Mouse (Mus musculus) frontal cortex, postnatal 14 days (tissue): ENCODE results near the gene Scaf1.

Experiments used
- DNase-seq, 2 experiments: peaks; one replicate each; pipeline ENCODE4 v3.0.0; 2022; ENCODE audit warnings: low spot score in 2 of 2

The Scaf1 gene

DNA sequence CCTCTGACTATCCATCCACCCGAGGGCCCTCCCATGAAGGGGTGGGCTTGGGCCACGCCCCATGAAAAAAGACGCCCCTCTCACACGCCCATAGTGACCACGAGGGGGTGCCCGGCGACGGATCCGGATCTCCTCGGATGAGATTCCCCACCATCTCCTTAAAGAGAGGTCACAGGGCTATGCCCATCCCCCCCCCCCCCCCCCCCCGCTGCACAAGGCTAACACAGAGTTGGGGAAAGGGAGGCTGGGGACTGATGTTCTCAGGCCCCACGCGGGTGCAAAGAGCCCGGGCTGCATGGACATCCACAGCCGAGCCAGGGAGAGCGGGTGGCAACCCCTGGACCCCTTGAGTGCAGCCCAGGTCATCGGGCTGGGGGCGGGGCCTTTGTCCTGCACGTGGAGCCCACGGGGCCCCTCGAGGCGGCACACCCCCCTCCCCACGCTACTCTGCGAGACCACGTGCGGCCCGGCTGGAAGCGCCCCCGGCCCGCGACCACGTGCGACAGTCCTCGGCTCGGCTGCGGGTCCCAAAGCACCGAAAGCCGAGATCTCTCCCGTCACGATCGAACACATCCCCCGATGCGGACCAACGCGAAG lies 30.5 kb downstream of the Scaf1 start:
- DNase-seq, result peak; percentile 61 to 68

DNA sequence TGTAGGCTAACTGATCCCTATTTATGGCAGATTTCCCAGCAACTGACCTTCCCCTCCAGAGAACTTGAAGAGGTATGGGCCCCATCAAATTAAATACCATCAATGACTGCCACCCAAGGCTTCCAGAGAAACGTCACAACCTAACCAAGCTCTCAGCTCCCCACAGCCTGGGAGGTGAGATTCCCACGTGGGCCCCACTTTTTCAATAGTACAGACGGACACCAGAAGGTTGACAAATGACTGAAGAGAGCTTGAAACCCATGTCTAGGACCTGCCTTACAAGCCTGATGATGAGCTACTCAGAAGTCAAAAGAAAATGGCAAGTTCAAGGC lies 31.4 kb downstream of the Scaf1 start:
- no peak for DNase-seq

GRCm38 (mm10) chr7:44983944-44984832 lies 32.0 kb downstream of the Scaf1 start:
- DNase-seq, result no peak

DNA sequence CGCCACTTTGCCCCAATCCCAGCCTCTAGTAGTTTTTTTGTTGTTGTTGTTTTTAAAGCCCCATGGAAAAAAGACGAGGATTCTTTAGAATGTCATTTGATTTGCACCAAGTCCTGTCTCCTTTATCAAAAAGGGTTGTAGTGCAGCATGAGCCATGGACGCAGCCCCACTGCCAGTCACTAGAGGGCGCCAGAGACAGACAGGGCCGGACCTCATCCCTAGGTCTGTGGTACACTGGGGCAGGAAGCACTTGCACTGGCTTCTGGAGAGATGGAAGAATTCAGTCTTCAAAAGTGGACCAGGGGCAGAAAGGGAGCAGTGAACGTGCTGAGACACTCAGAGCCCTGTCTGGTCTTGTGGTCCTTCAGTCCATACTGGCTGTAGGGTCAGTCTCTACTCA lies 33.1 kb downstream of the Scaf1 start:
- DNase-seq, result peak in 1 of 2 experiments; percentile 83

DNA sequence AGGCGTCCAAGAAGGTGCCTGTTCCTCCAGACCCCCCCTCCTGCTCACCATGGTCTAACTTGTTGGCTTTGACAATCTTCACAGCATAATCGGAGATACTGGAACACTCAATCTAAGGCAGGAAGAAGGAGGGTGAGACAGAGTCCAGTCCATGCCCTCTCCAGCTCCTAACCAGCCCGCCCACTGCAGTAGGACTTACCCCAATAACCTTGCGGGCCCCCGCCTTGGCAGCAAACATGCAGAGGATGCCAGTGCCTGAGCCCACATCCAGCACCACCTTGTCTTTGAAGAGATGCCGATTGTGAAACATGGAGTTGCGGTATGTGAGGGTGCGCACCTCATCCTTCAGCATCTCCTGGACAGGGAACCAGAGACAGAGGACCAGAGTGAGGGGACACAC lies 34.6 kb downstream of the Scaf1 start:
- DNase-seq, result no peak

DNA sequence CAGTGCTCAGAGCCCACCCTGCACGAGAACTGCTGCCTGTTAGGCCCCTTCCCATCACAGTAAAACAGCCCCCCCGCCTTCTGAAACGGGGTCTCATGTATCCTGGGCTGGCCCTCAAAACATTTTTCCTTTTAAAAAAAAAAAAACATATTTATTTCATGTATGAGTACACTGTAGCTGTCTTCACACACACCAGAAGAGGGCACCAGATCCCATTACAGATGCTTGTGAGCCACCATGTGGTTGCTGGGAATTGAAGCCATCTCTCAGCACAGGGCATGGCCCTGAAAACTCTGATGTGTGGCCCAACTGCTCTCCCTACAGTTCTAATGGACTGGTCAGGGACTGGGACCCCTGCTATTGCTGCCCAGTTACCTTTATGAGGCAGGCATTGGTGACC lies 37.9 kb downstream of the Scaf1 start:
- no peak for DNase-seq

GRCm38 (mm10) chr7:44975117-44975419 lies 41.1 kb downstream of the Scaf1 start:
- no peak for DNase-seq

- DNase-seq, result peak; percentile 80 to 86
These were observed 41.6 kb downstream of the Scaf1 start, which contains the start of gene Cpt1c for GRCm38 (mm10) chr7:44974383-44975116. Gene Cpt1c (minus strand): TSS chr7:44974851.

- no peak for DNase-seq
These were observed 42.6 kb downstream of the Scaf1 start for GRCm38 (mm10) chr7:44973415-44974130.

- DNase-seq, result no peak
These were observed 45.0 kb downstream of the Scaf1 start for GRCm38 (mm10) chr7:44971142-44971541.

GRCm38 (mm10) chr7:44970231-44970691 lies 45.9 kb downstream of the Scaf1 start:
- DNase-seq, result peak; percentile 75 to 81

DNA sequence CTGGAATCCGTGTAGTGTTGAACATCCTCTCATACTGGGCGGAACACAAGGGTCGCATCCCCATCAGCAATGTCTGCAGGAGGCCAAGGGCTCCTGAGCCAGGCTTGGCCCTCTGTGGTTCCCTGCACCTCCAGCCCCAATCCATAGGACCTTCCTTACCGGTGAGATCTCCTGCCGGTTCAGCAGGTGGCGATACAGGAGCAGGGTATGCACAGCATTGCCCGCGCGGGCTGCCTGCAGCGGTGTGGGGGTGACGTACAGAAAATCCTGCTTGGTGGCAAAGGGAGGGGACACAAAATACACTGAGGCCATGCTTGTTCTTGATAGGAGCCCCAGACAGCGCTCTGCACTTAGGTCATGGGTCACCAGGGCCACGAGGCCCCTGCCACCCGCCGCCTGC lies 49.5 kb downstream of the Scaf1 start:
- DNase-seq, result no peak

GRCm38 (mm10) chr7:44965975-44966374 lies 50.2 kb downstream of the Scaf1 start:
- DNase-seq, result no peak

GRCm38 (mm10) chr7:44964990-44965389 lies 51.2 kb downstream of the Scaf1 start:
- DNase-seq, result no peak

DNA sequence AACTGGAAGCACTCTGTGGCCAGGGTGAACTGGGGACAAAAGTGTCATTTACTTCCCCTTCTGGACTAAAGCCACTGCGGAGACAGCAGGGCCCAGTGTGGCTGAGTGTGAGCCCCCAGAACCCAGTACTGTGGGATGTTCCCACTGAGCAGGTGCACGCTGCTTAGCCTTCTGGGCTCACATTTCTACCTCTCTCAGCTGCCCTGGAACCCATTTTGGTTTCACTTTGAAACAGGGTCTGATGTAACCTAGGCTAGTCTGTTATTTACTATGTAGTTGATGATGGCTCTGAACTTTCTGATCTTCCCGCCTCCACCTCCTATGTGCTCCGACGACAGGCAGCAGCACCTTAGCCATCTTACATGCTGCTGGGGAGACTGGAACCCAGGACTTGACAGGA lies 53.3 kb downstream of the Scaf1 start:
- no peak for DNase-seq

- no peak for DNase-seq
These were observed 53.8 kb downstream of the Scaf1 start for GRCm38 (mm10) chr7:44962337-44962736.

DNA sequence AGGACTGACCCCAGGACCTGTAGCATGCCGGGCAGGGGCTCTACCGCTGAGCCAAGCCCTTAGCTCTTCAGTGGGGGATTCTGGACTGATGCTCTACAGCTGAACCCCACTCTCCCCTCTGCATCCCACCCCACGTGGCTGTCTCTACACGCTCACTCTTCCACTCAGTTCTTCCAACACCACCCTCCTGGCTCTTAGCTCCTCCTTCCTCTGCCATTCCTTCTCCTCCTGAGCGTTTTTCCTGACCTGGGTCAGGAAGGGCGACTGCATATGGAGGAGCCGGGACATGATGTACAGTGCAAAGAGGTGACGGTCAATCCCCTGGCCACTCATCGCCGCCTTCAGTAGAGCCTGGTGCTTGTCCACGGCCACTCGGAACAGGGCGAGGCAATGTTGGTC lies 55.7 kb downstream of the Scaf1 start:
- no peak for DNase-seq

- no peak for DNase-seq
These were observed 56.2 kb downstream of the Scaf1 start for GRCm38 (mm10) chr7:44959874-44960511.

GRCm38 (mm10) chr7:44959281-44959680 lies 56.9 kb downstream of the Scaf1 start:
- DNase-seq, result no peak

DNA sequence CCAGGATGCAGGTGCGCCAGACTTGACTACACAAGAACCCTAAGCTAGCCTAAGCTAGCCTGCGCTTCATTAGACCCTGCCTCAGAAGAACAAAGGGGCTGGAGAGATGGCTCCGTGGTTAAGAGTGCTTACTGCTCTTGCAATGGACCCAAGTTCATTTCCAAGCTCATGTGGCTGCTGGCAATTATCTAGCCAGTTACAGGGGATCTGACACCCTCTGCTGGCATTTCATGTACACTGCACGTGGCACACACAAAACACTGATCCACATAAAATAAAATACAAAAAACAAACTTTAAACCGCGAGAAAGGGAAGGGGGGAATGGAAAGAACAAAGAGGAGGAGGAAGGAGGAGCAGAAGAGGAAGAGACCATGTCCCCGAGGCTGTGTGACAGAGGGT lies 58.0 kb downstream of the Scaf1 start:
- no peak for DNase-seq

DNA sequence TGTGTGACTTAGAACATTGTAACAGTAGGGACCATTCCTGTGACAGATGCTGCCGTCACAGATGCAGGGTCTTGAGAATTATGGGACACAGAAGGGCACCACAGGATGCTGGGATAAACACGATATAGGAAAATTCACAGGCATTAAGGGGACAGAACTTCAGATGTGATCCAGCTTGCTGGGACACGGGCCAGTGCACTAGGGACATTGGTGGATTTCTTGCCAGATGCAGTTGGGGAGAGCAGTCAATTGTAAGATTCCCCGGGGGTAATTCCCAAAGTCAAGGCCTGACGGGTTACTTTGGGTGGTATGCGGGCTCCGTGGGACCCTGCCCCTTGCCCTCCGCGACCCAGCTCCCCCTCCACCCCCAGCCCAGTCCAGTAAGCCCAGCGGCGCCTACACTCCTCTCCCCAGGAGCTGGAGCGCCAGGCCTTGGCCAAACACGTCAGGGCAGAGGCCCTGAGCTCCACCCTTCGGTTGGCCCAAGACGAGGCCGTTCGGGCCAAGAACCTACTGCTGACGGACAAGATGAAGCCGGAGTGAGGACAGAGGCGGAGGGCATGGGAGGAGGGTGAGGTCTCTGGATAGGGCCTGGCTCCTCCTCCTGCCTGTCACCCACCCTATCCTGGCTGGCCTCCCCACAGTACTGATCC lies 58.9 kb downstream of the Scaf1 start:
- no peak for DNase-seq
